Mouse (Mus musculus): ENCODE results near the gene Esd.
A peak's percentile ranks its signal among the peaks of the same experiment; 100 is the strongest.

GRCm38 (mm10) chr14:74733397-74733796 is 1.3 kb downstream of the Esd start:
- no peak for TF ChIP-seq CTCF (IDR thresholded peaks at IDR 0.05; ENCODE audit: low read depth)
- peak; percentile 20; the same call in 1 of the 2 replicates for TF ChIP-seq EP300 (IDR thresholded peaks at IDR 0.05; ENCODE audit: low read depth)

Measured in liver, embryonic 14.5 days (tissue).